Mouse (Mus musculus): ENCODE measurements at regions not wholly inside any gene's neighbourhood (a gene's known extent, or its start where the extent isn't known, plus 50 kb on each side); places are given as distances from the start of the nearest gene placed in this dataset.

DNA sequence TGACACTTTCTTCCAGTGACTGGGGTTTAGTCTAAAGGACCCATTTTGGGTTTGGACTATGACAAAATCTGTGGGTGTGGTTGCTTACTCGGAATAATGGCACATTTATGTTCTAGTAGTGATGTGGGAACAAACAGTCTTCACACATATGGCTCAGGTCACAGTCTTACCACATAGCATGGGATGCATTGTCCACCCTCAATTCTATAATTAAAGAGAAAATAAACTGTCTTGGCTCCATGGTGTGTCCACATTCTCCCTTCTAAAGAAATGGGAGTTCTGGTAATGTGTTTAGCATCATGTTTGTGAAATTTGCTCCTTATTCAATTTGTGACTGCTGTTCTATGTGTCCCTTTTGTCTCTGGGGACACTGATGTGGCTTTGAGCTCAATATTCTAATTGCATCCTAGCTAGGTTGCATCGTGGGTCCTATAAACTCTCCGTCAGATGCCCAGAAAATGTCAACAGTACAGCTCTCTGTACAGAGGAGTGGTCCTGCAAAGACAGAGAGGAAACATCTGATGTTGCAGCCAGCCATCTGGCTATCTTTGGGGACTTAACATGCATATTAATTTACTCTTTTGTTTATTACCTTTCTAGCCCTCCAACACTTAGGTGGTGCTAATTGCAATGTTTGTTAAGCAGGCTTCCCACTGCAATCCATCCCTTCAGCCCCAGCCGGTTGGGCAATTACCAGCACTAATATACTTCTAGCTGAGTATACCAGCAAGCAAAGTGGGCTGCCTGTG lies 369.5 kb upstream of the Slc30a5 start:
- Histone ChIP-seq H3K9ac (replicated peaks) (no peak overlapping the region), H3K4me3 (no peak overlapping the region), H3K9me3 (no peaks in the 10 kb centered on the region), H3K27ac (replicated peaks) (no peak overlapping the region), H3K36me3 (no peaks in the 10 kb centered on the region), H3K4me1 (peaks cover 5% of the 10 kb centered on the region; the same call in 1 of the 2 replicates), H3K4me2 (replicated peaks) (no peak overlapping the region), H3K27me3 (no peaks in the 10 kb centered on the region)
- 0 out of 2 replicates have a peak, but pooled peaks have one; percentile 47 for ATAC-seq (ENCODE audit: low FRiP score, low read depth)
- WGBS = 67% methylated on average over 4 of the region's 4 CpGs

DNA sequence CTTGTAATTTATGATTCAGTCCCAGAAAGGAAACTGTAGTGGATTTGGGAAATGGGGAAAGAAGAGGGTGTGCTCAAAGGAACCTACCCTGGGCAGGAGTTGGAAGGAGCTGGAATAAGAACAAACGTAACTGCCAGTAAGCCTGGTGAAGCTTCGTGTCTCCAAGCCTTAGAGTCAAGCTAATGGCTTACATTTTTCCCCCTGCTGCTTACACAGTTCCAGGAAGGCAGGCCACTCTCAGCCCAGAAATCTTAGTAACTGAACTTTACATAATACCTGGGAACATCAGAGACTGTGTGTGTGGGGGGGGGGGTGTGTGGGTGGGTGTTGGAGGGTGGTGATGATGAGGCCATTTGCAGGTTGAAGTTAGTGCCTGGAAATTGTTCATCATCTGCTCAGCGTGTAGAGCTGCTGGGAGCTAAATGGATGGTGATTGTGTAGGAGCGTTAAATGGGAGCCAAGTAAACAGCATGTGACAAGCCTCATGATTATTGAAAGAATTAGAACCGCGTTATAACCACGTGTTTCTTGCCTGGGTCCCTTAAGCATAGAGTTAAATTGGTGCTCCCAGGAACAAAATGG lies 357.1 kb upstream of the Slc30a5 start:
- Histone ChIP-seq H3K9me3 (no peaks in the 10 kb centered on the region), H3K27me3 (no peaks in the 10 kb centered on the region), H3K4me3 (no peak overlapping the region), H3K4me1 (no peaks in the 10 kb centered on the region), H3K4me2 (replicated peaks) (no peak overlapping the region), H3K9ac (replicated peaks) (no peak overlapping the region), H3K36me3 (no peaks in the 10 kb centered on the region), H3K27ac (replicated peaks) (no peak overlapping the region)
- 91% methylated on average over 7 of the region's 7 CpGs for WGBS
- ATAC-seq (ENCODE audit: low FRiP score, low read depth) = no peak

GRCm38 (mm10) chr13:101182387-101182786 lies 349.2 kb upstream of the Slc30a5 start:
- H3K9ac ChIP-seq (replicated peaks) = no peak overlapping the region
- H3K27ac ChIP-seq (replicated peaks) = no peak overlapping the region
- no peaks in the 10 kb centered on the region for H3K36me3 ChIP-seq
- no peaks in the 10 kb centered on the region for H3K4me1 ChIP-seq
- no peak overlapping the region for H3K4me2 ChIP-seq (replicated peaks)
- H3K27me3 ChIP-seq = no peaks in the 10 kb centered on the region
- H3K4me3 ChIP-seq = no peak overlapping the region
- no peak for ATAC-seq (ENCODE audit: low FRiP score, low read depth)
- WGBS = 89% methylated on average over 2 of the region's 2 CpGs
- H3K9me3 ChIP-seq = no peaks in the 10 kb centered on the region

- no peaks in the 10 kb centered on the region for H3K27me3 ChIP-seq
- no peaks in the 10 kb centered on the region for H3K9me3 ChIP-seq
- H3K4me1 ChIP-seq = peaks cover 11% of the 10 kb centered on the region
- H3K4me3 ChIP-seq = no peak overlapping the region
- WGBS = 46% methylated on average over 8 of the region's 8 CpGs
- no peak overlapping the region for H3K9ac ChIP-seq (replicated peaks)
- no peak overlapping the region for H3K27ac ChIP-seq (replicated peaks)
- ATAC-seq (ENCODE audit: low FRiP score, low read depth) = no peak; the same call in 1 of the 2 replicates
- H3K36me3 ChIP-seq = no peaks in the 10 kb centered on the region
- no peak overlapping the region for H3K4me2 ChIP-seq (replicated peaks)
Measured at GRCm38 (mm10) chr13:101175017-101175689, 341.9 kb upstream of the Slc30a5 start.

GRCm38 (mm10) chr13:101161768-101162167 lies 328.5 kb upstream of the Slc30a5 start:
- Histone ChIP-seq H3K27me3 (no peaks in the 10 kb centered on the region), H3K27ac (replicated peaks) (no peak overlapping the region), H3K4me3 (no peak overlapping the region), H3K4me1 (no peaks in the 10 kb centered on the region), H3K9ac (replicated peaks) (no peak overlapping the region), H3K9me3 (no peaks in the 10 kb centered on the region), H3K4me2 (replicated peaks) (no peak overlapping the region), H3K36me3 (no peaks in the 10 kb centered on the region)
- no peak for ATAC-seq (ENCODE audit: low FRiP score, low read depth)
- WGBS = 58% methylated on average over 2 of the region's 2 CpGs

DNA sequence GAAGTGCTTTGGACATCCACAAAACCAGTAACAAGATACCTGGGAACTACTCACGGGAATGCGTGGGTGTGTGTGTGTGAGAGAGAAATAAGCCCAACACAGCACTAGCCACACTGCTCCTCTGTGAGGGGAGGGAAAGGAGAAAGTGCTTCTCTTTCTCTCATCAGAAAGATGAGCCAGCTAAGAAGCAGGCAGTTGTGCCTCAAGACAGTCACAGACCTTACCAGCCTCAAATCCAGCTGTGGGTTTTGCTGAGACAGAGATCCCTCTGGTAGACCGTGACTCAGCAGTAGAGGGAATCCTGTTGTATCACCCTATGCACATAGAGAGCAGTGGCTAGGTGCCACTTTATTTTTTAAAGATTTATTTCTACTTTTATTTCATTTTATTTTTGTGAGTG lies 326.7 kb upstream of the Slc30a5 start:
- Histone ChIP-seq H3K4me3 (no peak overlapping the region), H3K36me3 (no peaks in the 10 kb centered on the region), H3K4me2 (replicated peaks) (no peak overlapping the region), H3K27me3 (no peaks in the 10 kb centered on the region), H3K27ac (replicated peaks) (no peak overlapping the region), H3K9ac (replicated peaks) (no peak overlapping the region), H3K9me3 (no peaks in the 10 kb centered on the region), H3K4me1 (no peaks in the 10 kb centered on the region)
- no peak for ATAC-seq (ENCODE audit: low FRiP score, low read depth)
- WGBS = 88% methylated on average over 3 of the region's 3 CpGs

GRCm38 (mm10) chr13:101153760-101154159 lies 320.5 kb upstream of the Slc30a5 start:
- no peak overlapping the region for H3K4me3 ChIP-seq
- H3K27me3 ChIP-seq = no peaks in the 10 kb centered on the region
- no peak overlapping the region for H3K9ac ChIP-seq (replicated peaks)
- no peaks in the 10 kb centered on the region for H3K4me1 ChIP-seq
- no peaks in the 10 kb centered on the region for H3K9me3 ChIP-seq
- H3K36me3 ChIP-seq = no peaks in the 10 kb centered on the region
- H3K27ac ChIP-seq (replicated peaks) = no peak overlapping the region
- H3K4me2 ChIP-seq (replicated peaks) = no peak overlapping the region
- ATAC-seq (ENCODE audit: low FRiP score, low read depth) = no peak

GRCm38 (mm10) chr13:101142761-101143160 lies 309.5 kb upstream of the Slc30a5 start:
- ATAC-seq (ENCODE audit: low FRiP score, low read depth) = no peak
- Histone ChIP-seq H3K4me3 (no peak overlapping the region), H3K4me1 (no peaks in the 10 kb centered on the region), H3K9me3 (no peaks in the 10 kb centered on the region), H3K27me3 (no peaks in the 10 kb centered on the region), H3K9ac (replicated peaks) (no peak overlapping the region), H3K27ac (replicated peaks) (no peak overlapping the region), H3K36me3 (no peaks in the 10 kb centered on the region), H3K4me2 (replicated peaks) (no peak overlapping the region)
- 69% methylated on average over 3 of the region's 3 CpGs for WGBS

DNA sequence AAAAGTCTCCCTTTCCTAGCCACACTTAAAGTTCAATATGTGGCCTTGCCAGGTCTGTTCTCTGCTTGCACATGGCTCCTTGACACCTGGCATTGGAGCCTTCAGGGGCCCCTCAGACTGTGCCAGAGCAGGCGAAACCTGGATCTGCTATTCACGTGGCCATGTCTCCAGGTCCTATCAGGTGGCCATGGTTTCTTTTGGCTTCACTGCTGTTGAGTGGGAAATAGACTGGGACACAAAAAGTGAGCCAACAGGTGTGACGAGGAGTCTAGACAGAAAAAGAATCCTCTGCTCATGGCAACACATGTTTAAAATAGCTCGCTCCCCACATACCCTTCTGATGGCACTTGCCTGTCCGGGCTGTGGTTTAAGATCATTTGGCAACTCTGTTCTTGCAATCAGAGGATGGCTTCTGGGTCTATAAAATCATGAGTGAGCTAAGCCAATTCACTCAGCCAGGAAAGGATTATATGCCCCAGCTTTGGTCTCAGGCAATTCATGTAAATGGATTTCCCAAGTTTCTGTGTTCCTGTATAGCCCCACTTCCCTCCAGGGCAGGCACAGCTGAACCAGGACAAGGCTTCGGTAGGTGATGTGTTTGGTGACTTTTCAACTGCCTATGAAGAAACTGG lies 309.0 kb upstream of the Slc30a5 start:
- no peak overlapping the region for H3K4me3 ChIP-seq
- H3K27me3 ChIP-seq = no peaks in the 10 kb centered on the region
- H3K4me1 ChIP-seq = no peaks in the 10 kb centered on the region
- no peak overlapping the region for H3K27ac ChIP-seq (replicated peaks)
- 88% methylated on average over 6 of the region's 6 CpGs for WGBS
- H3K9me3 ChIP-seq = no peaks in the 10 kb centered on the region
- H3K36me3 ChIP-seq = no peaks in the 10 kb centered on the region
- no peak overlapping the region for H3K4me2 ChIP-seq (replicated peaks)
- no peak overlapping the region for H3K9ac ChIP-seq (replicated peaks)
- ATAC-seq (ENCODE audit: low FRiP score, low read depth) = no peak

- Histone ChIP-seq H3K9me3 (no peaks in the 10 kb centered on the region), H3K4me2 (replicated peaks) (no peak overlapping the region), H3K9ac (replicated peaks) (no peak overlapping the region), H3K27me3 (no peaks in the 10 kb centered on the region), H3K36me3 (no peaks in the 10 kb centered on the region), H3K4me3 (no peak overlapping the region), H3K27ac (replicated peaks) (no peak overlapping the region), H3K4me1 (no peaks in the 10 kb centered on the region)
- WGBS = 94% methylated on average over 3 of the region's 3 CpGs
- ATAC-seq (ENCODE audit: low FRiP score, low read depth) = no peak
Measured at GRCm38 (mm10) chr13:101129466-101129865, 296.2 kb upstream of the Slc30a5 start.

- Histone ChIP-seq H3K36me3 (no peaks in the 10 kb centered on the region), H3K27ac (replicated peaks) (no peak overlapping the region), H3K4me2 (replicated peaks) (no peak overlapping the region), H3K27me3 (no peaks in the 10 kb centered on the region), H3K9me3 (no peaks in the 10 kb centered on the region), H3K4me1 (no peaks in the 10 kb centered on the region), H3K9ac (replicated peaks) (no peak overlapping the region), H3K4me3 (no peak overlapping the region)
- WGBS = 75% methylated on average over 2 of the region's 2 CpGs
- ATAC-seq (ENCODE audit: low FRiP score, low read depth) = no peak
Measured at GRCm38 (mm10) chr13:101127808-101128207, 294.6 kb upstream of the Slc30a5 start.

- Histone ChIP-seq H3K4me1 (no peaks in the 10 kb centered on the region), H3K36me3 (no peaks in the 10 kb centered on the region), H3K4me3 (no peak overlapping the region), H3K9me3 (no peaks in the 10 kb centered on the region), H3K4me2 (replicated peaks) (no peak overlapping the region), H3K27ac (replicated peaks) (no peak overlapping the region), H3K9ac (replicated peaks) (no peak overlapping the region), H3K27me3 (no peaks in the 10 kb centered on the region)
- no peak for ATAC-seq (ENCODE audit: low FRiP score, low read depth)
- 85% methylated on average over 3 of the region's 3 CpGs for WGBS
Measured at GRCm38 (mm10) chr13:101127262-101127661, 294.0 kb upstream of the Slc30a5 start.
